Mouse (Mus musculus): ENCODE results near the gene Enc1.

- TF ChIP-seq GATA1 (IDR thresholded peaks at IDR 0.05; ENCODE audit: low read length) (no peak), TAL1 (IDR thresholded peaks at IDR 0.05; ENCODE audit: low read length) (no peak)
Observed at GRCm38 (mm10) chr13:97295853-97296219, 54.9 kb downstream of the Enc1 start.
